Mouse (Mus musculus) fibroblast of lung, adult 2 months (primary cell): ENCODE measurements around the gene Sipa1l2.

ENCODE experiments used
- DNase-seq: peaks from one replicate; pipeline ENCODE4 v3.0.0-alpha.2; 2011; ENCODE audit warnings: low read depth

The Sipa1l2 gene

GRCm38 (mm10) chr8:125460602-125461001 lies 109.0 kb downstream of the Sipa1l2 start:
- DNase-seq: no peak

GRCm38 (mm10) chr8:125449048-125449447 lies 120.6 kb downstream of the Sipa1l2 start:
- no peak for DNase-seq

DNA sequence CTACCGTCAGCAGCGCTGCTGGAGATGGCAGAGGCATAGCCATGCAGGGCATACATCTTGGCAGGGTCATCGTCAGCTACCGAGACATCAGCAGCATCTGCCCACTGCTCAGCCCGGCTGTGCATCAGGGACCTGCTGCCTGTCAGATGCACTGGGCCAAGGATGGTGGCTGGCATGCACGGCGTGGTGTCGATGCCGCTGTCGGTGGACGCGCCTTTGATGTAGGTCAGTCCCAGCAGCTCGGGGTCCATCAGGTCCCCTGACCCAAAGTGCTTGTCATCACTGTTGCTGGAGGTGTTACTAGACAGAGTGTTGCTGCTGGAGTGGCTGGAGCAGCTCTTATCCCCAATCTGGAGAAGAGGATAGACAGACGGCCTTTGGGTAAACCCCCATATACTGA lies 122.1 kb downstream of the Sipa1l2 start:
- no peak for DNase-seq

- DNase-seq: no peak
These were observed 123.4 kb downstream of the Sipa1l2 start for GRCm38 (mm10) chr8:125446236-125446635.

DNA sequence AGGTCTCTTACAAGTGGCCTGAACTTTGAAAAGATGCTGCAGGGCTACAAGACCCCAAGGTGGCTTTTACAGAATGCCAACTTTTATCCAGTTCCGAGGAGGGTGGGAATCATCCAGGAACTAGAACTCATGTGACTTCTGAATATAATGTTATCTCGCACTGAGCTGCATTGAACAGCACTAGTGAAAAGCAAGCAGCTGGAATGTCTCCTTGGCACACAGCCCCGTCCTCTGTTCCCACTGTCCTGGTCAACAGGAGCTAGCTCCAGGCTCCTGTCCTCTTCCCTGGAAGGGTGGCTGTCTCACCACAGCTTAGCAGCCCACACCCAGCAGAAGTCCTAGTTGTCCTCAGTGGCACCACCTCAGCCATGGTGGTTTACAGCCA lies 124.4 kb downstream of the Sipa1l2 start:
- no peak for DNase-seq

- no peak for DNase-seq
These were observed 125.0 kb downstream of the Sipa1l2 start for GRCm38 (mm10) chr8:125444457-125445224.

GRCm38 (mm10) chr8:125435320-125436100 lies 134.1 kb downstream of the Sipa1l2 start:
- no peak for DNase-seq

DNA sequence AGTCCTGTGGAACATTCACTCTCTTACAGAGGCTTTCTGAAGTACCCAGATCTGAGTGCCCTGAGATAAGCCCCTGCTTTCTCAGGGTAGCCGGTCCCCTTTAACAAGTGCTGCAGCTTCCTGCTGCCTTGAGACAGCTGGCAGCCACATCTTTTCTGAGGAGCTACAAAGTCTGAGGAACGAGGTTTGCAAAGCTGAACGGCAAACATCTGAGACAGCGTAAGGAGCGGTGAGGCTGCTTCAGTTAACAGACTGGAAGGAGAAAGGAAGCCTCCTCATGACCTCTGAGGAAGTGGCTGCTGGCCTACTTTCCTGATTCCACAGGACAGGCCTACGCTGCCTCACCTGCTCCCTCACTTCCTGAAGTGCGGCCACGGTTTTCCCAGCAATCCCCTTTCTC lies 135.5 kb downstream of the Sipa1l2 start:
- no peak for DNase-seq

GRCm38 (mm10) chr8:125431321-125431720 lies 138.3 kb downstream of the Sipa1l2 start:
- no peak for DNase-seq

DNA sequence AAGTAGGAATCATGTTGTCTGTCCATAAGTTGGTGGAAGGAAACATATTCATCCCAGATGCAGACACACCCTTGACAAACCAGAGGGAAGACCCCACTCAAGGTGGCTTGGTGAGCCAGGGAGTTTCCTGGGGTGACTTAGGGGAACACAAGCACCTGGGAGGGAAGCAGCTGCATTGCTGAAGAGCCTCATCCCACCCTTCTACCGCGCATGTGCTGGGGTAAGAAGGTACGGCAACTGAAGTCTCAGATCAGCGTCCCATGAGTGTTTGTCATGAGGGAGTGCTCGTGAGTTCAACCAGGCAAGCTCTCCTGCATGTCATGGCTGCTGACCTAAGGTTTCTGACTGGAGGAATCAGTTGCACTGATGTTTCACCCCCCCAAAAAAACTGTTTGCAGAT lies 138.8 kb downstream of the Sipa1l2 start:
- DNase-seq: no peak

GRCm38 (mm10) chr8:125428979-125429690 lies 140.5 kb downstream of the Sipa1l2 start:
- no peak for DNase-seq

GRCm38 (mm10) chr8:125423861-125424260 lies 145.7 kb downstream of the Sipa1l2 start:
- no peak for DNase-seq

GRCm38 (mm10) chr8:125419202-125419830 lies 150.3 kb downstream of the Sipa1l2 start:
- no peak for DNase-seq

- DNase-seq: peak; percentile 73
These were observed 153.5 kb downstream of the Sipa1l2 start for GRCm38 (mm10) chr8:125416146-125416545.

DNA sequence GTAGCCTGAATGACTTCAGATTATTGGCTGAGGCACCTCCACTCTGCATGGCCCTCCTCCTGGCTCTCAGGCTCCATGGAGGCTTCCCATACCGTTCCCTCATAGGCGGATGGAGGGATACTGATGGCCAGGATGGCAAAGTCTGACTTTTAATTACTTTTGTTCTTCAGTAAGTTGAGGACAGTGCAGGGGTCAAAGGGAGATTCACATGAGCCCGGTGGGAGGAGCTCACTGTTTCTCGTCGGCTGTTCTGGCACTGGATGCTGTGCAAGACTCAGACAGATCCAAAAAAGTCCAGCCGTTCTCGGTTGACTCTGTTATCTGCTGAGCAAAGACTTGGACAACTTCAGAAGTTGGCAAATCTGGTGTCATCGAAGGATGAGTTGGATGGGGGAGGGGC lies 155.0 kb downstream of the Sipa1l2 start:
- DNase-seq: no peak

GRCm38 (mm10) chr8:125413001-125413909 lies 156.4 kb downstream of the Sipa1l2 start:
- no peak for DNase-seq

DNA sequence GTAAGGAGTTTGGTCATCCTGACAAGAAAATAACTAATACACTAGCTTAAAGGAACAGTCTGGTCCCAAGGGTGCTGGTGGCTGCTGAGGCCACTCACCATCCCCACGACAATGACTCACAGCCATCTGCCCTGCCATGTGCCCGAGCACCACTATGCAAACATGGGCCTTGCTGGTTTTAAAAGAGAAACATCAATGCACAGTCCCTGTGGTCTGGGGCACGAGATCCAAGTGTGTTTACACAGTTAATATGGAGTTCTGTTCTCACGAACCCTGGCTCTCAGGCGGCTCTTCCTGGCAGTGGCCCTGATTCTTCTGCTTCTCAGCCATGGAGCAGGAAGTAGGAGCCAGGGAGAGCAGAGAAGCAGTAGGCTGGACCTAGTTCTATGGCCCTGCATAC lies 159.0 kb downstream of the Sipa1l2 start:
- DNase-seq: no peak

- DNase-seq: no peak
These were observed 161.9 kb downstream of the Sipa1l2 start for GRCm38 (mm10) chr8:125407672-125408071.

DNA sequence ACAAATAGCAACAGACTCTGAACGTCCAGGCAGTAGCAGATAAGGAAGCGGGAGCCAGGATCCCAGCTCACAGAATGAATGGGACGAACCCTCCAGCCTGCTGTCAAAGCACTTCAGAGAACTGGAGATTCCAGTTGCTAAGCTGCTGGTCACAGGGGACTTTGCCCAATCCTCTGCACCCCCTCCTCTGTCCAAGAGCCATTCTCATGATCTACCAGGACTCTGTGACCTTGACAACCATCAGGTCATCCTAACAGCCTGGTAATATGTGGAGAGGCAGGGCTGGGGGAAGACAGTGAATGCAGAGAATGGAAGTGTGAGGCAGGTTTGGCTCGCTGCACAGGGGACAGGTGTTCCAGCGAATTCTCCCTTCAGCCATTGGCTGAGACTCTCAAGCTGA lies 163.2 kb downstream of the Sipa1l2 start:
- DNase-seq: no peak

DNA sequence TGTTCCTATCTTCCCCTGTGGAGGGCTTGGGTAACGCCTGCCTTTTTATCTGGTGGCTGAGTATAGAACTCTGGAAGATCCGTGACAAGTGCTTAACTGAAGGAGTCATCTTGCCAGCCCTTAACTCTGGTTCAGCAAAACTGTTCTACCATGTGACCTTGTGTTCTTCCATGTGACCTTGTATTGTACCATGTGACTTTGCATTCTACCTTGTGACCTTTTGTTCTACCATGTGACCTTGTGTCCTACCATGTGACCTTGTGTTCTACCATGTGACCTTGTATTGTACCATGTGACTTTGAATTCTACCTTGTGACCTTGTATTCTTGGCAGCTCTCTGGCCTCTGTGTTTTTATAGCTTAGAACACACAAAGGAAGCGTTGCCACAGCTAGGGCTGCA lies 168.3 kb downstream of the Sipa1l2 start:
- no peak for DNase-seq

DNA sequence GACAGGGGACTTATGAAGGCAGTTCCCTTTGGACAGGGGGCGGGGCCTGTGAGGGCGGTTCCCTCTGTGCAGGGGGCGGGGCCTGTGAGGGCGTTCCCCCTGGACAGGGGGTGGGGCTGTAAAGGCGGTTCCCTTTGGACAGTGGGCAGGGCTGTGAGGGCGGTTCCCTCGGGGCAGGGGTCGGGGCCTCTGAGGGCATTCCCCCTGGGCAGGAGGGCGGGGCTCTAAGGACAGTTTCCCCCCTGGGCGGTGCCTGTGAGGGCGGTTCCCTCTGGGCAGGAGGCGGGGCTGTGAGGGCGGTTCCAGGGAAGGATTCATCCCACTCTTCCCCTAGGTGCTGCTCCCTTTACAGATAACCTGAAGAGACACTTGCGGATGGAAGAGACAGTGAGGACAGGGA lies 171.6 kb downstream of the Sipa1l2 start:
- no peak for DNase-seq
